Mouse (Mus musculus) adrenal gland (tissue): ENCODE measurements around the gene Siva1.

ENCODE experiments used
- intact Hi-C: fragments of 180-260 bp; cut with DNase I; formaldehyde crosslinking; loops from one replicate; pipeline ENCODE4 v1.15.1; 2025

Siva1 gene

DNA sequence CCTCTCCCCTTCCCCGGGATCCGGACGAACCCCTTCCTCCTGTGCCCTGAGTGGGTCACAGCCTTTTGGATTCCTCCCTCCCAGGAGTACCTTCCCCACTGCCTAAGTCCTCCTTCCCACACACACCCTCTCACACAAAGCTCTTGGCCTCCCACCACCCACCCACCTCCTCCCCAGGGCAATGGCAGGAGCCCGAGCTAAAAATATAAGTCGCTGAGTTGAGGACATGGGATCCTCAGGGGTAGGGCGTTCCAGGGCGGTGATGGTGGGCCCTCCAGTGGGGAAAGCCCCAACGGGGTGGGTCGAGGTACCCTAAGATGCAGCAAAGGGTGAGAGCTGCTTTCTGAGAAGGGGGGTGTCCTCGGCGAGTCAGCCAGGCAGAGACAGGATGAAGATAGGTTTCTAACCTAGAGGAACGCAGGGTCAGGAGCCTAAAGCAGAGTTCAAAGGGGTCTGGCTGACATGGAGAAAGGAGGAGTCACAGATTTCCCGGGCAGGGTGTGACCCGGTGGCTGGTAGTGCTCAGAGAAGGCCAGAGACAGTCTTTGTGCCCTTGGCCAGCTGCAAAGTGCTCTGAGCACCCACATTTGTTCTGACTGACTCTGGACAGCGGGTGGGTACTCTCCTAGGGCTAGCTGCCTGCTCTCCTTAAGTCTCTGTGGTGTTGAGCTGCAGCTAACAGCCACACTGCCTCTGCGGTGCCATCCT, 24.0 kb upstream of the Siva1 start:
- intact Hi-C loops, result loop anchor here (5.0 kb wide), 1 partner anchor 68 kb away; no protein-coding TSS in a partner anchor

DNA sequence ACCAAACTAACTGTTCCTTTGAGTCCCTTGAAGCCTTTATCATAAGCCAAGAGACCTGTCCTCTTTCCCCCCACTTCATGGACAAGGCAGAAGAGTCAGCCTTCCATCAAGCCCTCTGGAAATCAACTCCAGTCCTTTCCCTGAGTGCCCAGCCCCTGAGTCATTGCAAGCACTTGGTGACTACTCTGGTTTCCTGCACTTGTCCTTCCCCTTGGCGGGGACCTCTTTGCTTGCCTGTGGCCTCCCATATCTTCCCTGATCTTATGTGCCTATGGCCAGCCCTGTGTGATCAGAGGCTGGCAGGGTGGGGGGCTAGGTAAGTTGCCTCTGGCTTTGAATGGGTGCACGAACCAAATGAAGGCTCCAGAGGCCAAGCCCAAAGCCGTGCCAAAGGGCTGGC, 22.6 kb upstream of the Siva1 start:
- intact Hi-C loops, result loop anchor here (5.0 kb wide), 1 partner anchor 70 kb away; no protein-coding TSS in a partner anchor

DNA sequence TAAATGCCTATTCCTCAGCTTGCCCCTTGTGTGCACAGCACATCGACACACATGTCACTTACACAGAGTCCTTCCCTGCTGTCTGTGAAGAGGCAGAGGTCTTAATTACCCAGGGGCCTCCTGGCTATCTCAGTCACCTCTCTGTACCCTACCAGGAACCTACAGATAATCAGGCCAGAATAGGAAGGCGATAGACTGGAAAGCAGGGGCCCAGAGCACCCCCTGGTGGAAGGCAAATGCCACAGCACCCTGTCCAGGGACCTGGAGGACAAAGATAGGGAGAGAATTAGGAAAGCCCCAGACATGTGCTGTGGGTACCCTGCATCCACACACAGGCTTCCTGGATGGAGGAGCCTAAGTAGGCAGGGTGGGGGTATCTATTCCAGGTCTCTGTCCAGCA, 20.7 kb upstream of the Siva1 start:
- intact Hi-C loops, result loop anchor here (5.0 kb wide), 1 partner anchor 71 kb away; no protein-coding TSS in a partner anchor

GRCm38 (mm10) chr12:112625700-112626099, 18.8 kb upstream of the Siva1 start:
- intact Hi-C loops, result no loop called here

GRCm38 (mm10) chr12:112626455-112626854, 18.0 kb upstream of the Siva1 start:
- intact Hi-C loops, result no loop called here

DNA sequence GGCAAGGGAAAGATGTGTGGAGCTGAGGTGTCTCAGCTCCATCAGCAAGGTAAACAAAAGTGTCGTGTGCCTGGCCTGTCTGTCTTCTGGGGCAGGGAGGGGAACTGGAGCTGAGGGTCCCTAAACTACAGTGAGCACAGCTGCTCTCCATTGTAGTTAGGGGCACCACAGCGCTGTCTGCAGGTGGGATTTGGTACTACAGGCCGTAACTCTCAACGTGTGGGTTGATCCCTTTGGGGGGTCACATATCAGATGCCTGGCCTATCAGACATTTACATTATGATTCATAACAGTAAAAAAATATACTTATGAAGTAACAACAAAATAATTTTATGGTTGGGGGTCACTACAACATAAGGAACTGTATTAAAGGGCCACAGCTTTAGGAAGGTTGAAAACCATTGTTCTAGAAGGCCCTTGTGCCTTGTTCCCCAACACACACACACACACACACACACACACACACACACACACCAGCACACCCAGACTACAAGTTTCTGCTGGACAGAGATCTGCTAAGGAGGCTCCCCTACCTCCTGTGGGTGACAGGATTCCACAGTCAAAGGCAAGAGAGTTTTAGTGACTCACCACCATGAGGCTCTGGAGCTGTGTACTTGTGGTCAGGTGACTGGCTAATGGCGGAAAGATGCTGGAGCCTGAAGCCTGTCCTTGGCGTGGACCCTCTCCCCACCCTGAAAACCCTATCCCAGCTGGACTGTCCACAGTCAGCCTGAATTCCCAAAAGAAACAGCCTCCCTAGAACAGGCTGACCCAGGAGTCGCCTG, 17.2 kb upstream of the Siva1 start:
- intact Hi-C loops, result no loop called here

- intact Hi-C loops, result no loop called here
Observed at GRCm38 (mm10) chr12:112628197-112628596, 16.3 kb upstream of the Siva1 start.

- intact Hi-C loops, result no loop called here
Observed at GRCm38 (mm10) chr12:112628928-112629721, 15.4 kb upstream of the Siva1 start.

GRCm38 (mm10) chr12:112630029-112630428, 14.4 kb upstream of the Siva1 start:
- intact Hi-C loops, result no loop called here

DNA sequence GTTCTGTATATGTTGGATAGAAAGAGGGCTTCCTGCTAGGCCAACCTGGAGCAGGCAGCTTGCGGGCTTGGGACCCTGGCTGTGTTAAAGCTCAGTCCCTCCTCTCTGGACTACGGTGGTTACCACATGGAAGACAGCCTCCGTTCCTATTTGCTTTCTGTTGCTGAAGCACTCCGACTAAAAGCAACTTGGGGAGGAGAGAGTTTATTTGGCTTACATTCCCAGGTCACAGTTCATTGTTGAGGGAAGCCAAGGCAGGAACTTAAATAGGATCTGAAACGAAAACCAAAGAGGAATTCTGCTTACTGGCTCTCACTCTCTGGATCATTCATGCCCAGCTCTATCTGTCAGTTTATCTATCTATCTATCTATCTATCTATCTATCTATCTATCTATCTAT, 13.7 kb upstream of the Siva1 start:
- intact Hi-C loops, result no loop called here

- intact Hi-C loops, result no loop called here
Observed at GRCm38 (mm10) chr12:112631472-112631871, 13.0 kb upstream of the Siva1 start.

DNA sequence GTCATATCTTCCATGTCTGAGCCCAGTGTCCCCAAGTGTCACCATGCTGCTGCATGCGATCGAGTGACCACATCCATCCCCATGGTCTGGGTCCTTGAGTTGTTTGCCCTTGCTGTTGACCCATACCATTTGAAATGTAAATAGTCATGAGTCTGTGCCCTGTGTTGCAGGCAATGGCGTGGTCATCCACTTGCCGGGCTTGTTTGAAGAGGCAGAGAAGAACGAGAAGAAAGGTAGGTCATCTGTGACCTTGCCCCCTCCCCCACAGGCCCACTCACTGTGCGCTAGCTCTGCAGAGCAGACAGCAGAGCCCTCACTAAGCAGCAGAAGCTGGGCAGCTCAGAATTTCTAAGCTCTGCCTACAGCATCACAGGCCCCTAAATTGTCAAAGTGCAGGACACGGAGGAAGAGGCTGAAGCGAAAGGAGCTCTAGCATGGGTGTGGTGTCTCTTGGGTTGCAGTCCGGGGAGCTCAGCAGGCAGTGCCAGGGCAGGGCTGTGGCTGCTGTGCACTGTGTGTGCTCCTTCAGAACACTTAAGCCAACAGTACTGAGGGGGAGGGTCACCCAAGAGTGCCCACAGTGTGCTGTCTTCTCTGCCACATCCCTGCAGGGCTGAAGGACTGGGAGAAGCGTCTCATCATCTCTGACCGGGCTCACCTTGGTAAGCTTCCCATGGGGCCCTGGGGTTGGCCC, 12.2 kb upstream of the Siva1 start:
- intact Hi-C loops, result no loop called here

GRCm38 (mm10) chr12:112632907-112633306, 11.6 kb upstream of the Siva1 start:
- intact Hi-C loops, result no loop called here

- intact Hi-C loops, result no loop called here
Observed at GRCm38 (mm10) chr12:112633686-112634085, 10.8 kb upstream of the Siva1 start.

DNA sequence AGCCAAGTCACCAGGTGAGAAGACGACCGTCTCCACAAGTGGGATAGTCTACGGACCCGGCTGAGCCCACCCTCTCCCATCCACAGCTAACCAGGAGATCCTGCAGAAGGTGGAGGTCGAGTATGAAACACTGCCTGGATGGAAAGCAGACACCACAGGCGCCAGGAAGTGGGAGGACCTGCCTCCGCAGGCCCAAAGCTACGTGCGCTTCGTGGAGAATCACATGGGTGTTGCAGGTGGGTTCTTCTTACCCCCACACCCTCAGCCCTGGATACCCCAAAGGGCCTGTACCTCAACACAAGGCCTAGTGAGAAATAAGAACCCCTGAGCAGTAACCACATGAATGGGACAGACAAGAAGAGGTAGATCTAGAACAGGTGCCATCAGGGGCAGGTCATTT, 5.0 kb upstream of the Siva1 start:
- intact Hi-C loops, result no loop called here

DNA sequence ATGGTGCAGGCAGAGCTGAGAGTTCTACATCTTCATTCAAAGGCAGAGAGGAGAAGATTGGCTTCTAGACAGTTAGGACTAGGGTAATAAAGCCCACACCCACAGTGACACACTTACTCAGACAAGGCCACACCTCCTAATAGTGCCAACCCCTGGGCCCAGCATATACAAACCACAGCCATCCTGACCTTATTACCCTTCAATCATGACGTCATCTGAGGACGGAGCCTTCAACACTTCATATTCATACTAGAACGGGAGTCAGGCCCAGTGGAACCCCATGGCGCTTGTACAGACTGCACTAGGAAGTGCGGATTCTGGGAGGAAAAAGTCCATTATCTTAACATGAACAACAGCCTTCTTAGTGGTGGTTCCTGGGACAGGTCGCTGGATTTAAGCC, 1.4 kb upstream of the Siva1 start:
- intact Hi-C loops, result no loop called here

DNA sequence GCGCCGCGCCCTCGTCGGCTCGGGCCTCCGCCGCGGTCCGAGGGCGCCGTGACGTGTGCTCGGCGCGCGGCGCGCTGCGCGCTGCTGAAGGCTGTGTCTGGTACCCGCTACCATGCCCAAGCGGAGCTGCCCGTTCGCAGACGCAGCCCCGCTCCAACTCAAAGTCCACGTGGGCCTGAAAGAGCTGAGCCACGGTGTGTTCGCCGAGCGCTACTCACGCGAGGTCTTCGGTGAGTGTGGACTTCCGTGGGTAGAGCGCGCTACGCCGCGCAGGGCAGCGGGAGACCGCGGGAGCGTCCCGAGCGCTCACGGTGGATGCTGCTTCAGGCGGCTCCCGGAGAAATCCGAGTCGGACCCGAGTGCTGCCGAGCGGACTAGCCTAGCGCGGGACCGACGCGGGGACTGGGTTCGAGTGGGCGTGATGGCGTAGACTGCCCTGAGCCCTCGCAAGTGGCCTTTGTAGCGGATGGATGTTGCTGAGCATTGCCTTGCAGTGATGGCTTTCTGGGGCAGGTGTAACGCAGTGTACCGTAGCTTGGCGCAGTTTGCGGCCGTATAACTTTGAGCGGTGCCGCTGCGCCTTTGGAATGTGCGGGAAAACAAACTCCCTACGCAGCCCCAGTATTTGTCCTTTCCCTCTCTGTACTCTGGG, 502 bp downstream of the Siva1 start:
- intact Hi-C loops, result no loop called here

GRCm38 (mm10) chr12:112646139-112646538, 1.7 kb downstream of the Siva1 start:
- intact Hi-C loops, result no loop called here

- intact Hi-C loops, result no loop called here
Observed at GRCm38 (mm10) chr12:112648081-112648480, 3.6 kb downstream of the Siva1 start.

GRCm38 (mm10) chr12:112651778-112652439, 7.4 kb downstream of the Siva1 start:
- intact Hi-C loops, result loop anchor here (2.0 kb wide), 1 partner anchor 55 kb away; no protein-coding TSS in a partner anchor
